Mouse (Mus musculus) kidney, embryonic 16.5 days (tissue): ENCODE results near the gene Carmil1. TPM values are rescaled to one million over a fixed set of nuclear protein-coding genes. Genes with fewer than 3 reads are reported as not detected.

Source experiments
- ATAC-seq: fragments of 200-750 bp; cut with Nextera tagmentation; 2 replicates; pipeline ENCODE4 v1.8.0; 2017; ENCODE audit warnings: moderate TSS enrichment; ENCODE audit not compliant: low FRiP score, low TSS enrichment
- H3K27ac ChIP-seq: fragments of 300-500 bp; sonication (generic); 2 replicates; pipeline ENCODE4 v1.5.1; 2014; ENCODE audit warnings: low read length
- H3K27me3 ChIP-seq: fragments of 300-500 bp; sonication (generic); 2 replicates; pipeline ENCODE4 v1.6.1; 2014; ENCODE audit warnings: low read length, control low read depth, mixed read lengths; ENCODE audit not compliant: insufficient read depth
- H3K36me3 ChIP-seq: fragments of 300-500 bp; sonication (generic); 2 replicates; pipeline ENCODE4 v1.6.1; 2014; ENCODE audit warnings: low read length, control low read depth, mixed read lengths; ENCODE audit not compliant: insufficient read depth
- H3K4me1 ChIP-seq: fragments of 300-500 bp; sonication (generic); 2 replicates; pipeline ENCODE4 v1.6.1; 2014; ENCODE audit warnings: low read length, control low read depth, mixed read lengths; ENCODE audit not compliant: insufficient read depth
- H3K4me2 ChIP-seq: fragments of 300-500 bp; sonication (generic); replicated peaks from 2 replicates; pipeline ENCODE4 v1.6.1; 2014; ENCODE audit warnings: low read depth, low read length
- H3K4me3 ChIP-seq: fragments of 300-500 bp; sonication (generic); 2 replicates; pipeline ENCODE4 v1.5.1; 2014; ENCODE audit warnings: mild to moderate bottlenecking, low read length
- H3K9ac ChIP-seq: fragments of 300-500 bp; sonication (generic); replicated peaks from 2 replicates; pipeline ENCODE4 v1.6.1; 2014; ENCODE audit warnings: low read length
- H3K9me3 ChIP-seq: fragments of 300-500 bp; sonication (generic); 2 replicates; pipeline ENCODE4 v1.6.1; 2016; ENCODE audit warnings: low read length, control low read depth
- WGBS: fragments of 180-500 bp; shearing (Covaris S2); extraction: QIAGEN DNeasy Blood & Tissue Kit; methylation state at CpG from one replicate; pipeline ENCODE4 v1.1.7; 2014; 5-methylcytosine and 5-hydroxymethylcytosine counted together
- polyA plus RNA-seq: library from polyadenylated mRNA; unstranded; fragments of >200 nt; fragmentation: Nextera tagmentation; extraction: Ambion mirVana; gene quantifications from 2 replicates; pipeline ENCODE4 v1.2.1, GENCODE M21; 2015

The Carmil1 gene
- polyA plus RNA-seq, 1 experiment from 2014 or later: 52.5 TPM

- H3K27me3 ChIP-seq: no peaks in the 10 kb centered on the region
- H3K4me3 ChIP-seq: no peak overlapping the region
- ATAC-seq: no peak
- peaks cover 5% of the 10 kb centered on the region for H3K9me3 ChIP-seq
- no peaks in the 10 kb centered on the region for H3K4me1 ChIP-seq
- H3K9ac ChIP-seq: no peak overlapping the region
- 89% methylated on average over 5 of the region's 5 CpGs for WGBS
- no peak overlapping the region for H3K4me2 ChIP-seq
- no peaks in the 10 kb centered on the region for H3K36me3 ChIP-seq
- no peak overlapping the region for H3K27ac ChIP-seq
Observed at GRCm38 (mm10) chr13:24194018-24194417, 86.6 kb downstream of the Carmil1 start.

GRCm38 (mm10) chr13:24190875-24191663 is 89.5 kb downstream of the Carmil1 start:
- no peak for ATAC-seq
- Histone ChIP-seq H3K36me3 (no peaks in the 10 kb centered on the region), H3K27me3 (no peaks in the 10 kb centered on the region), H3K4me3 (no peak overlapping the region), H3K9me3 (peaks cover 5% of the 10 kb centered on the region), H3K4me2 (no peak overlapping the region), H3K9ac (no peak overlapping the region), H3K27ac (no peak overlapping the region), H3K4me1 (no peaks in the 10 kb centered on the region)
- WGBS: 81% methylated on average over 9 of the region's 9 CpGs

- ATAC-seq: no peak
- no peaks in the 10 kb centered on the region for H3K27me3 ChIP-seq
- WGBS: 42% methylated on average over 2 of the region's 2 CpGs
Observed at GRCm38 (mm10) chr13:24187026-24187425, 93.6 kb downstream of the Carmil1 start.

GRCm38 (mm10) chr13:24185641-24186040 is 95.0 kb downstream of the Carmil1 start:
- H3K27ac ChIP-seq: no peak overlapping the region
- 87% methylated on average over 3 of the region's 3 CpGs for WGBS

More at GRCm38 (mm10) chr13:24187026-24187425, 93.6 kb downstream of the Carmil1 start:
- no peaks in the 10 kb centered on the region for H3K9me3 ChIP-seq
- H3K4me3 ChIP-seq: no peak overlapping the region
- no peak overlapping the region for H3K27ac ChIP-seq
- no peak overlapping the region for H3K9ac ChIP-seq
- no peaks in the 10 kb centered on the region for H3K36me3 ChIP-seq
- H3K4me1 ChIP-seq: peaks cover 8% of the 10 kb centered on the region; the same call in 1 of the 2 replicates
- H3K4me2 ChIP-seq: no peak overlapping the region

GRCm38 (mm10) chr13:24182878-24183277 is 97.7 kb downstream of the Carmil1 start:
- no peaks in the 10 kb centered on the region for H3K36me3 ChIP-seq
- no peaks in the 10 kb centered on the region for H3K9me3 ChIP-seq
- peaks cover 12% of the 10 kb centered on the region; the same call in 1 of the 2 replicates for H3K4me1 ChIP-seq
- WGBS: 43% methylated on average over 6 of the region's 6 CpGs
- H3K4me3 ChIP-seq: no peak overlapping the region
- no peak; the same call in 1 of the 2 replicates for ATAC-seq
- H3K4me2 ChIP-seq: no peak overlapping the region
- H3K27ac ChIP-seq: peak overlapping the region; percentile 55; the same call in 1 of the 2 replicates
- H3K9ac ChIP-seq: no peak overlapping the region
- H3K27me3 ChIP-seq: no peaks in the 10 kb centered on the region

More at GRCm38 (mm10) chr13:24185641-24186040, 95.0 kb downstream of the Carmil1 start:
- Histone ChIP-seq H3K9me3 (no peaks in the 10 kb centered on the region), H3K9ac (no peak overlapping the region), H3K27me3 (no peaks in the 10 kb centered on the region), H3K36me3 (no peaks in the 10 kb centered on the region), H3K4me1 (peaks cover 8% of the 10 kb centered on the region; the same call in 1 of the 2 replicates), H3K4me2 (no peak overlapping the region), H3K4me3 (no peak overlapping the region)
- no peak for ATAC-seq

GRCm38 (mm10) chr13:24179538-24179937 is 101.1 kb downstream of the Carmil1 start:
- no peak overlapping the region for H3K4me3 ChIP-seq
- WGBS: 77% methylated on average over 10 of the region's 10 CpGs
- ATAC-seq: no peak

GRCm38 (mm10) chr13:24177600-24177999 is 103.0 kb downstream of the Carmil1 start:
- peaks cover 6% of the 10 kb centered on the region; the same call in 1 of the 2 replicates for H3K4me1 ChIP-seq
- H3K4me3 ChIP-seq: no peak overlapping the region
- H3K36me3 ChIP-seq: no peaks in the 10 kb centered on the region
- no peak for ATAC-seq
- no peak overlapping the region for H3K4me2 ChIP-seq
- no peaks in the 10 kb centered on the region for H3K9me3 ChIP-seq
- H3K27ac ChIP-seq: no peak overlapping the region
- WGBS: 70% methylated on average over 5 of the region's 5 CpGs
- no peaks in the 10 kb centered on the region for H3K27me3 ChIP-seq
- H3K9ac ChIP-seq: no peak overlapping the region

More at GRCm38 (mm10) chr13:24179538-24179937, 101.1 kb downstream of the Carmil1 start:
- Histone ChIP-seq H3K4me1 (peaks cover 12% of the 10 kb centered on the region; the same call in 1 of the 2 replicates), H3K36me3 (no peaks in the 10 kb centered on the region), H3K4me2 (no peak overlapping the region), H3K9ac (no peak overlapping the region), H3K27ac (no peak overlapping the region), H3K27me3 (no peaks in the 10 kb centered on the region), H3K9me3 (no peaks in the 10 kb centered on the region)

- Histone ChIP-seq H3K36me3 (no peaks in the 10 kb centered on the region), H3K27ac (no peak overlapping the region), H3K4me3 (no peak overlapping the region), H3K4me2 (no peak overlapping the region), H3K27me3 (no peaks in the 10 kb centered on the region), H3K4me1 (peaks cover 5% of the 10 kb centered on the region; the same call in 1 of the 2 replicates), H3K9ac (no peak overlapping the region), H3K9me3 (no peaks in the 10 kb centered on the region)
- 53% methylated on average over 4 of the region's 4 CpGs for WGBS
- ATAC-seq: no peak
Observed at GRCm38 (mm10) chr13:24176835-24177234, 103.8 kb downstream of the Carmil1 start.

GRCm38 (mm10) chr13:24169658-24170057 is 110.9 kb downstream of the Carmil1 start:
- Histone ChIP-seq H3K36me3 (no peaks in the 10 kb centered on the region), H3K4me1 (no peaks in the 10 kb centered on the region), H3K9ac (no peak overlapping the region), H3K27ac (no peak overlapping the region), H3K9me3 (no peaks in the 10 kb centered on the region), H3K27me3 (no peaks in the 10 kb centered on the region), H3K4me2 (no peak overlapping the region), H3K4me3 (no peak overlapping the region)
- 85% methylated on average over 1 of the region's 1 CpGs for WGBS
- no peak for ATAC-seq

GRCm38 (mm10) chr13:24163368-24163767 is 117.2 kb downstream of the Carmil1 start:
- WGBS: 97% methylated on average over 1 of the region's 1 CpGs
- no peak for ATAC-seq
- H3K4me1 ChIP-seq: no peaks in the 10 kb centered on the region

More at GRCm38 (mm10) chr13:24163368-24163767, 117.2 kb downstream of the Carmil1 start:
- 0 out of 2 replicates have a peak, but pooled peaks cover 4% of the 10 kb centered on the region for H3K9me3 ChIP-seq
- no peak overlapping the region for H3K4me3 ChIP-seq
- H3K36me3 ChIP-seq: no peaks in the 10 kb centered on the region; the same call in 1 of the 2 replicates
- H3K27me3 ChIP-seq: no peaks in the 10 kb centered on the region
- no peak overlapping the region for H3K4me2 ChIP-seq
- H3K27ac ChIP-seq: no peak overlapping the region
- no peak overlapping the region for H3K9ac ChIP-seq
